Mouse (Mus musculus) gastrocnemius, postnatal 4 days (tissue): ENCODE measurements around the gene 1700102P08Rik. TPM values are rescaled to one million over a fixed set of nuclear protein-coding genes. Genes with fewer than 3 reads are reported as not detected.

Source experiments
- DNase-seq, 2 experiments: peaks; one replicate each; pipeline ENCODE4 v3.0.0; 2021 to 2022; ENCODE audit warnings: low spot score in 2 of 2, mixed read lengths in 2 of 2
- total RNA-seq, 2 experiments: library from RNA; stranded (reverse); gene quantifications; 2 replicates each; pipeline ENCODE4 v1.2.3; 2021

The 1700102P08Rik gene
- total RNA-seq, 2 experiments from 2014 or later: 0.57 to 1.2 TPM

- DNase-seq: no peak
These were observed 67.3 kb downstream of the 1700102P08Rik start for GRCm38 (mm10) chr9:108459939-108460318.

Other genes starting within 250 kb of the 1700102P08Rik start
- gene Bsn, start 202.4 kb upstream of the 1700102P08Rik start, total RNA-seq: under 1 TPM; 0.39 to 0.41 TPM
- gene Dag1, start 128.8 kb upstream of the 1700102P08Rik start, total RNA-seq: 100 to 1,000 TPM; 400 to 402 TPM
- 10 to 100 TPM; 15.9 to 16.7 TPM for gene Nicn1, start 102.4 kb upstream of the 1700102P08Rik start, total RNA-seq
- 1 to 10 TPM; 2.4 to 3.1 TPM for gene Amt, start 96.0 kb upstream of the 1700102P08Rik start, total RNA-seq
- 100 to 1,000 TPM; 272 TPM for gene Rhoa, start 86.7 kb upstream of the 1700102P08Rik start, total RNA-seq
- 10 to 100 TPM; 24.7 to 33.9 TPM for gene Tcta, start 86.6 kb upstream of the 1700102P08Rik start, total RNA-seq
- 100 to 1,000 TPM in 1 of 2 experiments, 10 to 100 TPM in 1; 91.8 to 108 TPM for gene Gpx1, start 53.9 kb upstream of the 1700102P08Rik start, total RNA-seq
- 10 to 100 TPM; 77.2 to 93.2 TPM for gene Usp4, start 45.0 kb upstream of the 1700102P08Rik start, total RNA-seq
- under 1 TPM; 0.21 to 0.25 TPM for gene Ccdc36, start 35.7 kb downstream of the 1700102P08Rik start, total RNA-seq
- gene BC048562, start 43.7 kb downstream of the 1700102P08Rik start, total RNA-seq: not detected
- gene Ccdc71, start 67.7 kb downstream of the 1700102P08Rik start, total RNA-seq: 10 to 100 TPM; 27.0 to 31.3 TPM
- gene Klhdc8b, start 68.8 kb downstream of the 1700102P08Rik start, total RNA-seq: 10 to 100 TPM; 13.4 to 15.3 TPM
- 100 to 1,000 TPM; 180 to 191 TPM for gene Lamb2, start 86.9 kb downstream of the 1700102P08Rik start, total RNA-seq
- 100 to 1,000 TPM; 107 to 126 TPM for gene Usp19, start 97.8 kb downstream of the 1700102P08Rik start, total RNA-seq
- 10 to 100 TPM; 93.1 to 96.0 TPM for gene Qars, start 114.9 kb downstream of the 1700102P08Rik start, total RNA-seq
- gene Qrich1, start 124.0 kb downstream of the 1700102P08Rik start, total RNA-seq: 100 to 1,000 TPM; 109 to 123 TPM
- gene Impdh2, start 167.5 kb downstream of the 1700102P08Rik start, total RNA-seq: 10 to 100 TPM; 78.6 to 92.9 TPM
- 10 to 100 TPM; 39.6 to 46.7 TPM for gene Ndufaf3, start 174.6 kb downstream of the 1700102P08Rik start, total RNA-seq
- gene Dalrd3, start 177.1 kb downstream of the 1700102P08Rik start, total RNA-seq: 10 to 100 TPM; 11.5 to 14.6 TPM
- 10 to 100 TPM; 27.7 to 32.2 TPM for gene Wdr6, start 185.9 kb downstream of the 1700102P08Rik start, total RNA-seq
- gene P4htm, start 204.9 kb downstream of the 1700102P08Rik start, total RNA-seq: 1 to 10 TPM; 5.0 to 5.5 TPM